Mouse (Mus musculus) myocyte (in vitro differentiated cells): ENCODE measurements around the gene Tcp10a. TPM values are rescaled to one million over a fixed set of nuclear protein-coding genes. Genes with fewer than 3 reads are reported as not detected.
"Not testable (repeated sequence)": the region's sequence is repeated elsewhere in the genome, so short reads cannot be mapped to it uniquely, and the experiment has no call there.

ENCODE experiments used
- H3K27me3 ChIP-seq: one replicate; pipeline ENCODE4 v1.6.1; 2011; ENCODE audit not compliant: control insufficient read depth, insufficient read depth, insufficient read length
- H3K36me3 ChIP-seq: one replicate; pipeline ENCODE4 v1.6.1; 2011; ENCODE audit not compliant: control insufficient read depth, insufficient read depth
- H3K4me2 ChIP-seq: one replicate; pipeline ENCODE4 v1.6.1; 2011; ENCODE audit warnings: low read depth, control low read depth
- H3K4me3 ChIP-seq: one replicate; pipeline ENCODE4 v1.5.1; 2011; ENCODE audit warnings: mild to moderate bottlenecking, control low read depth, moderate library complexity
- H3K79me2 ChIP-seq: one replicate; pipeline ENCODE4 v1.6.1; 2011; ENCODE audit not compliant: control insufficient read depth, insufficient read depth
- H3ac ChIP-seq: one replicate; pipeline ENCODE4 v1.6.1; 2011; ENCODE audit not compliant: control insufficient read depth, insufficient read length
- CEBPB ChIP-seq: IDR thresholded peaks from 2 replicates; pipeline ENCODE4 v1.6.1; 2011; ENCODE audit warnings: mild to moderate bottlenecking, moderate library complexity; ENCODE audit not compliant: poor library complexity, insufficient read depth, severe bottlenecking
- MAX ChIP-seq: IDR thresholded peaks from one replicate; pipeline ENCODE4 v1.6.1; 2011; ENCODE audit warnings: low read depth, mild to moderate bottlenecking, control low read depth
- MYOD1 ChIP-seq, 3 experiments: IDR thresholded peaks; one replicate each; pipeline ENCODE4 v1.6.1; 2011; ENCODE audit warnings: control low read depth in 2 of 3, low read depth in 2 of 3, mild to moderate bottlenecking in 2 of 3, moderate library complexity in 1 of 3; ENCODE audit not compliant: insufficient read length in 2 of 3, control insufficient read depth in 1 of 3
- MYOG ChIP-seq, 3 experiments: IDR thresholded peaks; one replicate each; pipeline ENCODE4 v1.6.1; 2011; ENCODE audit warnings: control low read depth in 2 of 3, low read depth in 2 of 3, mild to moderate bottlenecking in 2 of 3; ENCODE audit not compliant: insufficient read length in 2 of 3, control insufficient read depth in 1 of 3, insufficient read depth in 1 of 3
- POLR2A ChIP-seq: IDR thresholded peaks from one replicate; pipeline ENCODE4 v1.6.1; 2011; ENCODE audit warnings: low read depth, mild to moderate bottlenecking, control low read depth, moderate library complexity; ENCODE audit not compliant: insufficient read length
- POLR2AphosphoS2 ChIP-seq: IDR thresholded peaks from one replicate; pipeline ENCODE4 v1.6.1; 2011; ENCODE audit warnings: low read depth, control low read depth; ENCODE audit not compliant: insufficient read length
- REST ChIP-seq: IDR thresholded peaks from one replicate; pipeline ENCODE4 v1.6.1; 2011; ENCODE audit warnings: mild to moderate bottlenecking, control low read depth, moderate library complexity; ENCODE audit not compliant: insufficient read depth, insufficient read length
- TCF12 ChIP-seq: IDR thresholded peaks from one replicate; pipeline ENCODE4 v1.6.1; 2011; ENCODE audit warnings: mild to moderate bottlenecking, control low read depth; ENCODE audit not compliant: poor library complexity, insufficient read depth, severe bottlenecking
- TCF3 ChIP-seq: IDR thresholded peaks from one replicate; pipeline ENCODE4 v1.6.1; 2011; ENCODE audit warnings: low read depth, control low read depth; ENCODE audit not compliant: insufficient read length
- USF1 ChIP-seq: IDR thresholded peaks from one replicate; pipeline ENCODE4 v1.6.1; 2011; ENCODE audit warnings: low read depth, mild to moderate bottlenecking, control low read depth, moderate library complexity
- polyA plus RNA-seq: library from polyadenylated mRNA; unstranded; fragments of >200 nt; fragmentation: generic; extraction: Trizol; gene quantifications from one replicate; pipeline ENCODE4 v1.2.1, GENCODE M21; 2012; ENCODE audit warnings: missing spikeins

Gene Tcp10a
- polyA plus RNA-seq, 1 experiment = not detected

DNA sequence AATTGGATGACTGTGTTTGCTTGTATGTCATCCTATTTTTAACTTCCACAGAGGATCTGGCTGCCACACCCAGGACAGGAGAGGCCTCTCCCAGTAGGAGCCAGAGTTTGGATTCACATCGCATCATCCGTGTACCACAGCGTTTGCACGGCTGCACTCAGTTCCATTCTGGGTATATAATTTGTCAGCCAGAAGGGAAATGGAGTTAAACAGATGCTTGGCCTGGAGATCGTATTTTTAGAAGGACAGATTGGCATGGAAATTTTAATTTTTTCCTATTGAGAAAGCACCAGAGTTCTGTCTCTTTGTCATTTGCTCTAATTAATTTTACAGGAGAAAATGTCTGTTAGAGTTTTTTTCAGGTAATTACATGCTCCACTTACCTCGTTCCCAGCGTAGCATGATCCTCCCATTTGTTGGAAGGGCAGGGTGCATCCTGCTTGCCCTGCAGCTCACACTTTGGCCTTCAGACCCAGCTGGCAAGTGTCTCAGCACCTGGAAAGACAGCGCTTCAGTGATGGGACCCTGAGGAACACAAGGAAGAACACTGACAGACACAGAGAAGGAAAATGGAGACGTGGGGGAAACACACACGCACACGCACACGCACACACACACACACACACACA lies 37.9 kb upstream of the Tcp10a start:
- TF ChIP-seq TCF12 (no peak), TCF3 (no peak), POLR2A (no peak), REST (no peak), MYOG (IDR thresholded peaks at IDR 0.05; ENCODE audit: control insufficient read depth in 1 of 3, insufficient read depth in 1 of 3, insufficient read length in 2 of 3, low read depth in 2 of 3) (no peak), USF1 (no peak), POLR2AphosphoS2 (no peak)
- no peak overlapping the region for H3K4me3 ChIP-seq
- no peaks in the 10 kb centered on the region for H3K79me2 ChIP-seq
- no peak overlapping the region for H3ac ChIP-seq
- no peaks in the 10 kb centered on the region for H3K27me3 ChIP-seq
- no peak overlapping the region for H3K4me2 ChIP-seq
- peaks cover 44% of the 10 kb centered on the region for H3K36me3 ChIP-seq

DNA sequence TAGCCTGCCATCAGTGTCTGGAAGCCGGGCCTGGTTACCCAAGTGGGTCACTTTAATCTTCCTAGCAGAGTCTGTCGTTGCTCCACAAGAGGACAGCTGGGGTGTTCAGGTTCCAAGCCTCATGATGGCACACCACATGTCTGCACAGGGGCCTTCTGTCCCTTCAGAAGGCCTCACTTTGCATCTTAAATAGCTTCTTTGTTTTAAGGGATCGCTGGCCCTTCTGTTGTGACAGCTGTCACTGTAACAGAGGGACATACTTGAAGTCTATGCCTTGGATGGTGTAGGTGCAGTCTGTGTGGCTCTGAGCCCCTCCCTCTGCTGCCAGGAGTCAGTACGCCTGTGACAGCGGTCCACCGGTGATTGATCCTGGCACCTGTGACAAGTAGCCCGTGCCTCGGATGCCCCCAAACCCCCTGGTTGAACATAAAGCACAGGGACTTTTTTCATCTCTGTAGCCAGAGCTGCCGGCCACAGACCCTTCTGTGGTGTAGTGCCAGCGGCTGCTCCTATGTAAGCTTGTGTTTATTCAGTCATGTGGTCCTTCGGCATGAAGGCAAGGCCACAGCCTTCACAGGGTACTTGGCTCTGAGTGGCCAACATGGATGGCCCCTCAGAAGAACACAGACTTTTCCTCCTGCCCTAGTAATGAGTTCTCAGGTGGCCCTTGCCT lies 32.3 kb upstream of the Tcp10a start:
- peak in 2 of 3 experiments; percentile 48 to 56 for TF ChIP-seq MYOD1 (IDR thresholded peaks at IDR 0.05; ENCODE audit: control insufficient read depth in 1 of 3, insufficient read length in 2 of 3, low read depth in 2 of 3)
- peak in 1 of 3 experiments; percentile 59 for TF ChIP-seq MYOG (IDR thresholded peaks at IDR 0.05; ENCODE audit: control insufficient read depth in 1 of 3, insufficient read depth in 1 of 3, insufficient read length in 2 of 3, low read depth in 2 of 3)
- TF ChIP-seq USF1 = no peak
- no peak for TF ChIP-seq TCF3
- TF ChIP-seq MAX = no peak
- TF ChIP-seq POLR2A = no peak
- peak; percentile 27 for TF ChIP-seq TCF12
- TF ChIP-seq CEBPB = no peak
- TF ChIP-seq REST = no peak
- no peak overlapping the region for H3K4me2 ChIP-seq

DNA sequence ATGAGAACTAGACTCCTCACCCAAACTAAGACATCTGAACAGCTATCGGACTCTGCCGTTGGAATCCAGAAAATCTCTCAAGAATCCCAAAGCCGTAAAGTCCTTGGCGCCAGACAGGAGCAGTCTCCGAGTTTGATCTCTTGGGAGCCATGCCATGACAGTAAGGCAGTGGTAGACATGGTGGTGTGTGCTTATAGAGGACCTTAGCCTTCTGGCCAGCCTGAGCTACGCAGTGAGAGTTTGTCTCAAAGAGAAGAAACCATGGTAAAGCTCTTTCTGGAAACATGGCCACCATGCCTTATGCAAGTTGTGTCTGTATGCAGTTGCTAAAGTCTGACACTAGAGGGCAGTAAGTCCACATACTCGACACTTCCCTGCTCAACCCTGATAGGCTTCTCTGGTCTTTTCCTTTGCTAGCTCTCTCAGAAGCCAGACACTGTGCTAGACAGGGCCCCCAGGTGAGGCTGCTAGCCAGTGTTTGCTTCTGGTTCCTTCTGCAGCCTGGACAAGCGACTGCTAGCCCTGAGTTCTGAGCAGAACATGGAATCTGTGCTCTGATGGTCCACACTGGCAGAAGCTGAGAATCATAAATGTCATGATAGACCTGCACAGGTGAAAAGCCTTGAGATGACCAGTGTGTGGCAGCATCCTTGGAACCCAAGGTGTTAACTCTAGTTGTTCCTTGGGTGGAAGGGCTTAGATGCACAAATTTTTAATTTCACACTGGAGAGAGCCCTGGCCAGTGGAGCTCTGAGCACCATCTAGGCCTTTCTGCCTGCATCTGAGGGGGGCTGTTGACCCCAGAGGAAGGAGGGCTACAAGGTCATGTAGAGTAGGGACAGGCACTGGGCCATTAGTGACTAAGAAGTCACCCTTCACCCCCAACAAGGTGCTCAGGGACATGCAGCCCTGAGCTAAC lies 17.9 kb upstream of the Tcp10a start:
- H3K4me3 ChIP-seq, H3K79me2 ChIP-seq, H3K4me2 ChIP-seq, H3ac ChIP-seq, H3K27me3 ChIP-seq, H3K36me3 ChIP-seq: not testable (repeated sequence)

More for the DNA sequence above, 32.3 kb upstream of the Tcp10a start:
- Histone ChIP-seq H3K4me3 (no peak overlapping the region), H3K79me2 (no peaks in the 10 kb centered on the region), H3K36me3 (peaks cover 26% of the 10 kb centered on the region), H3ac (no peak overlapping the region), H3K27me3 (no peaks in the 10 kb centered on the region)

- H3K79me2 ChIP-seq = not testable (repeated sequence)
Observed at GRCm38 (mm10) chr17:7315693-7316382, 8.6 kb upstream of the Tcp10a start.

GRCm38 (mm10) chr17:7319789-7320188 lies 4.7 kb upstream of the Tcp10a start:
- H3K79me2 ChIP-seq, H3K27me3 ChIP-seq, H3K4me2 ChIP-seq, H3K4me3 ChIP-seq, H3ac ChIP-seq, H3K36me3 ChIP-seq: not testable (repeated sequence)

More at GRCm38 (mm10) chr17:7315693-7316382, 8.6 kb upstream of the Tcp10a start:
- H3ac ChIP-seq, H3K36me3 ChIP-seq, H3K4me2 ChIP-seq, H3K27me3 ChIP-seq, H3K4me3 ChIP-seq: not testable (repeated sequence)

DNA sequence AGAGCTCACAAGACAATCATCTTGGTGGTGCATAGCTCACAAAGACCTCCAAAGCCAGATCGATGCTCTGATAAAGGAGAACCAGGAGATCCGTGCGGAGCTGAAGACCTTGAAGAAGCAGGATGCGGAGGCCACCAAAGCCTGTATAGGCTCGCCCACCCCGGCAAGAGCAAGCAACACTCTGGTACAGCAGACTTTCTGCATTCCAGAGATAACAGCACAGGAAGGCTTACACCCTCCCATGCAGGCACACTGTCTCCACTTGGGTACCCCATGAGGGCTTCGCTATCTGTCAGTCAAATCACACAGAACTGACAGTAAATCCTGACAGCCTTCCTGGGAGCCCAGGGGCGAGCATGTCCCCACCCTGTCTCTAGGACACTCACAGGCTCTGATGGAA lies 2.0 kb downstream of the Tcp10a start:
- H3K27me3 ChIP-seq, H3K79me2 ChIP-seq, H3K4me3 ChIP-seq, H3K4me2 ChIP-seq, H3ac ChIP-seq, H3K36me3 ChIP-seq: not testable (repeated sequence)

GRCm38 (mm10) chr17:7332745-7333144 lies 8.3 kb downstream of the Tcp10a start:
- H3K79me2 ChIP-seq, H3K4me2 ChIP-seq, H3K36me3 ChIP-seq, H3K27me3 ChIP-seq, H3K4me3 ChIP-seq, H3ac ChIP-seq: not testable (repeated sequence)

DNA sequence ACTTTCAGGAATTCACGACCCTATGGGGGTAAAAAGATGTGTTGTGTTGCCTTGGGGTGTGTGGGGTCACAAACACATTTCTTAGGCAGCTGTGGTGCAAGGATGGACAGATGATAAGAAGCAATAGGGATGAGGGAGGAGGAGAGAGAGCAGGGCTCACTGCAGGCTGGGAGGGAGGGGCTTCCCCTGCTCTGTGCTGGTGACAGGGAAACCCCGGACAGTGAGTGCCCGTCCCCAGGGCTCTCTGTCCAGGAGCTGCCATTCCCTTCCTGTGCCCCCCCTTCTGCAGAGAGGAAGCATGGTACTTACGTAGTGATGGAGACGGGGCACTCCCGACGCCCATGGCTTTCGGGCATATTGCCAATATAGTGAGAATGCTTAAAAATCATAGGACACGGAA lies 12.9 kb downstream of the Tcp10a start:
- H3ac ChIP-seq, H3K79me2 ChIP-seq, H3K27me3 ChIP-seq, H3K4me3 ChIP-seq, H3K36me3 ChIP-seq, H3K4me2 ChIP-seq: not testable (repeated sequence)

GRCm38 (mm10) chr17:7348765-7349164 lies 24.3 kb downstream of the Tcp10a start:
- not testable (repeated sequence) for H3K27me3 ChIP-seq, H3K4me3 ChIP-seq, H3ac ChIP-seq, H3K79me2 ChIP-seq, H3K4me2 ChIP-seq, H3K36me3 ChIP-seq
